Mouse (Mus musculus): ENCODE measurements around the gene Cdc37.

Gene Cdc37

GRCm38 (mm10) chr9:21135329-21135890, 14.4 kb downstream of the Cdc37 start:
- no peak for DNase-seq (ENCODE audit: low spot score)

- no peak for DNase-seq (ENCODE audit: low spot score)
These were observed 15.0 kb downstream of the Cdc37 start for GRCm38 (mm10) chr9:21134595-21135328.

- no peak for DNase-seq (ENCODE audit: low spot score)
These were observed 16.6 kb downstream of the Cdc37 start for GRCm38 (mm10) chr9:21133064-21133707.

- DNase-seq (ENCODE audit: low spot score) = no peak
These were observed 17.5 kb downstream of the Cdc37 start for GRCm38 (mm10) chr9:21132102-21132775.

GRCm38 (mm10) chr9:21131059-21131956, 18.5 kb downstream of the Cdc37 start, which contains the start of gene Tyk2:
Tyk2 (minus strand) TSS chr9:21131243.
- DNase-seq (ENCODE audit: low spot score) = peak; percentile 83

- DNase-seq (ENCODE audit: low spot score) = no peak
These were observed 23.5 kb downstream of the Cdc37 start for GRCm38 (mm10) chr9:21126259-21126627.

- no peak for DNase-seq (ENCODE audit: low spot score)
These were observed 24.1 kb downstream of the Cdc37 start for GRCm38 (mm10) chr9:21125502-21126258.

- DNase-seq (ENCODE audit: low spot score) = no peak
These were observed 24.9 kb downstream of the Cdc37 start for GRCm38 (mm10) chr9:21124837-21125236.

- no peak for DNase-seq (ENCODE audit: low spot score)
These were observed 28.3 kb downstream of the Cdc37 start for GRCm38 (mm10) chr9:21121483-21121882.

- DNase-seq (ENCODE audit: low spot score) = no peak
These were observed 32.7 kb downstream of the Cdc37 start for GRCm38 (mm10) chr9:21117073-21117472.

- no peak for DNase-seq (ENCODE audit: low spot score)
These were observed 34.7 kb downstream of the Cdc37 start for GRCm38 (mm10) chr9:21115105-21115504.

- DNase-seq (ENCODE audit: low spot score) = no peak
These were observed 35.6 kb downstream of the Cdc37 start for GRCm38 (mm10) chr9:21114190-21114589.

GRCm38 (mm10) chr9:21113751-21114150, 36.0 kb downstream of the Cdc37 start:
- no peak for DNase-seq (ENCODE audit: low spot score)

- no peak for DNase-seq (ENCODE audit: low spot score)
These were observed 42.1 kb downstream of the Cdc37 start for GRCm38 (mm10) chr9:21107607-21108237.

- DNase-seq (ENCODE audit: low spot score) = peak; percentile 66
These were observed 43.8 kb downstream of the Cdc37 start for GRCm38 (mm10) chr9:21105760-21106564.

- DNase-seq (ENCODE audit: low spot score) = no peak
These were observed 45.0 kb downstream of the Cdc37 start for GRCm38 (mm10) chr9:21104814-21105213.

- DNase-seq (ENCODE audit: low spot score) = no peak
These were observed 47.7 kb downstream of the Cdc37 start for GRCm38 (mm10) chr9:21102076-21102475.

- DNase-seq (ENCODE audit: low spot score) = no peak
These were observed 49.2 kb downstream of the Cdc37 start for GRCm38 (mm10) chr9:21100447-21101161.

GRCm38 (mm10) chr9:21097793-21098192, 52.0 kb downstream of the Cdc37 start:
- DNase-seq (ENCODE audit: low spot score) = no peak
